Mouse (Mus musculus): ENCODE data around the gene Vmn1r184.
"Not testable (repeated sequence)": the region's sequence is repeated elsewhere in the genome, so short reads cannot be mapped to it uniquely, and the experiment has no call there.

- not testable (repeated sequence) for TF ChIP-seq CTCF (IDR thresholded peaks at IDR 0.05); EP300 (IDR thresholded peaks at IDR 0.05; ENCODE audit: insufficient read depth, low read depth, low read length)
Measured at GRCm38 (mm10) chr7:26315194-26315593, 55.1 kb downstream of the Vmn1r184 start.
